Mouse (Mus musculus) G1E (cell line): ENCODE results near the gene Nudcd3.

Experiments used
- CTCF ChIP-seq: IDR thresholded peaks from 2 replicates; pipeline ENCODE4 v1.5.1; 2012; ENCODE audit warnings: low read depth, low read length, inconsistent platforms, mixed read lengths
- POLR2AphosphoS5 ChIP-seq: IDR thresholded peaks from 2 replicates; pipeline ENCODE4 v1.6.1; 2012; ENCODE audit warnings: low read depth, low read length, inconsistent platforms; ENCODE audit not compliant: insufficient replicate concordance
- TAL1 ChIP-seq: conservative IDR thresholded peaks from 2 replicates; pipeline ENCODE4 v1.6.1; 2012; ENCODE audit warnings: low read depth, low read length, inconsistent platforms, mixed read lengths

- TF ChIP-seq CTCF, result no peak
- TF ChIP-seq POLR2AphosphoS5, result no peak
- no peak for TF ChIP-seq TAL1
Measured at GRCm38 (mm10) chr11:6117956-6118355, 82.3 kb downstream of the Nudcd3 start.
